Mouse (Mus musculus): ENCODE results near the gene Rbm5.

GRCm38 (mm10) chr9:107782536-107783203, 11.9 kb upstream of the Rbm5 start:
- TF ChIP-seq MAX (IDR thresholded peaks at IDR 0.05; ENCODE audit: low read length) (no peak), TCF12 (IDR thresholded peaks at IDR 0.05; ENCODE audit: low read depth, low read length) (no peak), MXI1 (IDR thresholded peaks at IDR 0.05; ENCODE audit: low read depth, low read length) (no peak), E2F4 (IDR thresholded peaks at IDR 0.05; ENCODE audit: insufficient replicate concordance, low read depth, low read length) (no peak), POLR2A (IDR thresholded peaks at IDR 0.05; ENCODE audit: low read depth, low read length) (no peak), CTCF (conservative IDR thresholded peaks at IDR 0.05 in 1 of 2, IDR thresholded peaks at IDR 0.05 in 1 of 2; ENCODE audit: low read depth in 2 of 2, low read length in 2 of 2) (no peak), CHD1 (IDR thresholded peaks at IDR 0.05; ENCODE audit: low read depth, low read length) (no peak), TBP (conservative IDR thresholded peaks at IDR 0.05; ENCODE audit: low read depth, low read length) (no peak), ZMIZ1 (IDR thresholded peaks at IDR 0.05; ENCODE audit: low read depth, low read length) (no peak), ELF1 (IDR thresholded peaks at IDR 0.05; ENCODE audit: low read depth, low read length) (no peak), HCFC1 (IDR thresholded peaks at IDR 0.05; ENCODE audit: low read depth, low read length) (no peak), ZC3H11A (IDR thresholded peaks at IDR 0.05; ENCODE audit: low read depth, low read length) (no peak), USF1 (IDR thresholded peaks at IDR 0.05; ENCODE audit: low read depth, low read length) (no peak), USF2 (conservative IDR thresholded peaks at IDR 0.05; ENCODE audit: low read depth, low read length) (no peak)
